Mouse (Mus musculus): ENCODE measurements around the gene Krtap17-1. TPM values are rescaled to one million over a fixed set of nuclear protein-coding genes. Genes with fewer than 3 reads are reported as not detected.

Krtap17-1 gene
- polyA plus RNA-seq, 1 experiment: not detected

- TF ChIP-seq GATA1 (IDR thresholded peaks at IDR 0.05; ENCODE audit: borderline replicate concordance, low read length) (no peak), FLI1 (IDR thresholded peaks at IDR 0.05; ENCODE audit: low read length) (no peak)
- H3K9me3 ChIP-seq: peaks cover 3% of the 10 kb centered on the region; the same call in 1 of the 2 replicates
Measured at GRCm38 (mm10) chr11:100005905-100006304, 12.1 kb upstream of the Krtap17-1 start.

GRCm38 (mm10) chr11:100004846-100005245 is 11.1 kb upstream of the Krtap17-1 start:
- H3K9me3 ChIP-seq: peaks cover 3% of the 10 kb centered on the region; the same call in 1 of the 2 replicates
- H3K27me3 ChIP-seq (replicated peaks): no peaks in the 10 kb centered on the region
- no peaks in the 10 kb centered on the region for H3K36me3 ChIP-seq (replicated peaks; ENCODE audit: low read length)
- no peaks in the 10 kb centered on the region for H3K4me1 ChIP-seq
- no peak overlapping the region for H3K4me3 ChIP-seq (replicated peaks)
- TF ChIP-seq FLI1 (IDR thresholded peaks at IDR 0.05; ENCODE audit: low read length) (no peak), GATA1 (IDR thresholded peaks at IDR 0.05; ENCODE audit: borderline replicate concordance, low read length) (no peak)

More at GRCm38 (mm10) chr11:100005905-100006304, 12.1 kb upstream of the Krtap17-1 start:
- Histone ChIP-seq H3K4me3 (replicated peaks) (no peak overlapping the region), H3K36me3 (replicated peaks; ENCODE audit: low read length) (no peaks in the 10 kb centered on the region), H3K27me3 (replicated peaks) (no peaks in the 10 kb centered on the region), H3K4me1 (no peaks in the 10 kb centered on the region)

DNA sequence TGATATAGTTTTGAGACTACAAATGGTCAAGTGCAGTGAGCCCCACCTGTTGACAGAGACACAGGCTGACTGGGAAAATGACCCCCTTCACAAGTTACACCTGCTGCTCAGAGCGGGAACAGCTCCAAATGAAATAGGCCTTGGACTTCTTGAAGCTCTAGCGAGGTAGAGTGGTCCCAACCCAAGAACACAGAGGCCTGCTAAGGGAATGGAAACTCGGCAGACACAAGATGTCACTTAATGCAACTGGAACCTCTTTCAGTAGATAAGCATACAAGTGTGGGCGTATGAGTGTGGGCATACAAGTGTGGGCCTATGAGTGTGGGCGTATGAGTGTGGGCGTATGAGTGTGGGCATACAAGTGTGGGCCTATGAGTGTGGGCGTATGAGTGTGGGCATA is 5.3 kb upstream of the Krtap17-1 start:
- peaks cover 3% of the 10 kb centered on the region; the same call in 1 of the 2 replicates for H3K9me3 ChIP-seq
- peaks cover 2% of the 10 kb centered on the region for H3K27me3 ChIP-seq (replicated peaks)
- no peak overlapping the region for H3K4me3 ChIP-seq (replicated peaks)
- TF ChIP-seq FLI1 (IDR thresholded peaks at IDR 0.05; ENCODE audit: low read length): no peak
- no peak for TF ChIP-seq GATA1 (IDR thresholded peaks at IDR 0.05; ENCODE audit: borderline replicate concordance, low read length)
- H3K4me1 ChIP-seq: no peaks in the 10 kb centered on the region
- no peaks in the 10 kb centered on the region for H3K36me3 ChIP-seq (replicated peaks; ENCODE audit: low read length)

GRCm38 (mm10) chr11:99994384-99994661 is 529 bp upstream of the Krtap17-1 start:
- peaks cover 15% of the 10 kb centered on the region for H3K27me3 ChIP-seq (replicated peaks)
- no peak overlapping the region for H3K4me3 ChIP-seq (replicated peaks)
- TF ChIP-seq FLI1 (IDR thresholded peaks at IDR 0.05; ENCODE audit: low read length) (no peak), GATA1 (IDR thresholded peaks at IDR 0.05; ENCODE audit: borderline replicate concordance, low read length) (no peak)
- no peaks in the 10 kb centered on the region for H3K4me1 ChIP-seq
- no peaks in the 10 kb centered on the region for H3K9me3 ChIP-seq
- no peaks in the 10 kb centered on the region for H3K36me3 ChIP-seq (replicated peaks; ENCODE audit: low read length)

DNA sequence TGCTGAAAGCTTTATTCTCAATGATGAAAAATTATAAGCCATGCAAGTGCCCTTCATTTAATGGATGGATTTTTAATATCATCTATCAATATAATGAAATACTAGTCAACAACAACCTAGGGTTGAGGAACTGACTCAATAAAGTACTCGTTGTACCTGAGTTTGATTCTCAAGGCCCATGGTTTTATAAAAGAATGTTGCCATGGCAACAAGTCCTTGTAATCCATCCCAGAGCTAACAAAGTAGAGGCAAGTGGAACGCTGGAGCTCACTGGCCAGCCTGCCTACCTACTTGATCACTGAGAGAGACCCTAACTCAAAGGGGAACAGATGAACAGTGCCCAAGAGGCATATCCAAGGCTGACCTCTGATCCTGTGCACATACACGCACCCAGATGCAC is 3.2 kb downstream of the Krtap17-1 start:
- Histone ChIP-seq H3K4me1 (no peaks in the 10 kb centered on the region; the same call in 1 of the 2 replicates), H3K36me3 (replicated peaks; ENCODE audit: low read length) (no peaks in the 10 kb centered on the region), H3K4me3 (replicated peaks) (no peak overlapping the region), H3K9me3 (no peaks in the 10 kb centered on the region), H3K27me3 (replicated peaks) (peaks cover 17% of the 10 kb centered on the region)
- TF ChIP-seq GATA1 (IDR thresholded peaks at IDR 0.05; ENCODE audit: borderline replicate concordance, low read length) (no peak), FLI1 (IDR thresholded peaks at IDR 0.05; ENCODE audit: low read length) (no peak)

DNA sequence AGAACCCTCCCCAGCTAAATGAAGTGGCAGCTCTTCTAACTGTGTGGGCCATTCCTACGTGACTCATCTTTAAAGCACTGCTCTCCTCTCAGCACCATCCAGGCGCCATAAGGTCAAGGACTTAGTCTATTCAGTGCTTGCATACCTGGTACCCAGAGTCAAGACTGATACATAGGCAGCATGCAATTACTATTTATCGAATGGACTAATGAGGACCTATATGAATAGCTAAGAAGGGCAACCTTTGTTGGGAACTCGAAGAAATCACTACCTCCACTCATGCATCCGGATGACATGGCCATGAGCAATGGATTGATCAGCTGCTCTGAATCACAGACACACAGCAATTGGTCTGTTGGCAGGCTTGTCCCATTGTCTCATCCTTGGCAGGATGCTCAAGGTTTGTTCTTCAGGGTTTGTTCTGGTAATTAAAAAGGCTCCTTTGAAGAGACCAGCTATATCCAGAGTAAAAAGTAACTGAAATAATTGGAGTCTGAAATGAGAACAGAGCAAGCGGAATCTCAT is 3.9 kb downstream of the Krtap17-1 start:
- H3K36me3 ChIP-seq (replicated peaks; ENCODE audit: low read length): no peaks in the 10 kb centered on the region
- peaks cover 17% of the 10 kb centered on the region for H3K27me3 ChIP-seq (replicated peaks)
- TF ChIP-seq GATA1 (IDR thresholded peaks at IDR 0.05; ENCODE audit: borderline replicate concordance, low read length) (no peak), FLI1 (IDR thresholded peaks at IDR 0.05; ENCODE audit: low read length) (no peak)
- H3K4me1 ChIP-seq: no peaks in the 10 kb centered on the region; the same call in 1 of the 2 replicates
- H3K9me3 ChIP-seq: no peaks in the 10 kb centered on the region
- H3K4me3 ChIP-seq (replicated peaks): no peak overlapping the region

GRCm38 (mm10) chr11:99988530-99988929 is 5.3 kb downstream of the Krtap17-1 start:
- Histone ChIP-seq H3K9me3 (no peaks in the 10 kb centered on the region), H3K36me3 (replicated peaks; ENCODE audit: low read length) (no peaks in the 10 kb centered on the region), H3K4me3 (replicated peaks) (no peak overlapping the region), H3K27me3 (replicated peaks) (peaks cover 10% of the 10 kb centered on the region), H3K4me1 (no peaks in the 10 kb centered on the region; the same call in 1 of the 2 replicates)
- TF ChIP-seq GATA1 (IDR thresholded peaks at IDR 0.05; ENCODE audit: borderline replicate concordance, low read length) (no peak), FLI1 (IDR thresholded peaks at IDR 0.05; ENCODE audit: low read length) (no peak)

DNA sequence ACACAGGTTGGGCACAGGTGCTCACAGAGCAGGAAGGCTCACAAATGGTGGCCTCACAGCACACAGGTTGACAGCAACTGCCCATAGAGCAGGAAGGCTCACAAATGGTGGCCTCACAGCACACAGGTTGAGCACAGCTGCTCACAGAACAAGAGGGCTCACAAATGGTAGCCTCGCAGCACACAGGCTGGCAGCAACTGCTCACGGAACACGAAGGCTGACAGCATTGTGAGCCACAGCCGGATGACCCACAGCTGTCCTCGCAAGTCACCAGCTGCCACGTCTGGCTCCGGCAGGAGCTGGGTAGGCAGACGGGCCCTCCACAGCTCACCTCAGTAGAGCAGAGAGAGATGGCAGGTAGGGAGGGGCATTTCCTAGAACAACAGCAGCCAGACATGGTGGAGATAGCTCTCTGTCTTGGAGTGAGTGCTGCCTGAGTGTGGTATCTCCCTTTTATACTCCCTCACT is 7.6 kb downstream of the Krtap17-1 start, which contains the start of gene Krtap16-1:
Gene Krtap16-1, minus strand, starts transcription at position 418 of the 468 bp plus-strand sequence.
- Histone ChIP-seq H3K4me1 (no peaks in the 10 kb centered on the region; the same call in 1 of the 2 replicates), H3K36me3 (replicated peaks; ENCODE audit: low read length) (no peaks in the 10 kb centered on the region), H3K27me3 (replicated peaks) (peaks cover 1% of the 10 kb centered on the region), H3K4me3 (replicated peaks) (peak within 1 kb of the TSS; percentile 59), H3K9me3 (no peaks in the 10 kb centered on the region)
- TF ChIP-seq GATA1 (IDR thresholded peaks at IDR 0.05; ENCODE audit: borderline replicate concordance, low read length): no peak
- TF ChIP-seq FLI1 (IDR thresholded peaks at IDR 0.05; ENCODE audit: low read length): no peak

- H3K4me3 ChIP-seq (replicated peaks): peak overlapping the region; percentile 59
- no peaks in the 10 kb centered on the region for H3K36me3 ChIP-seq (replicated peaks; ENCODE audit: low read length)
- no peaks in the 10 kb centered on the region for H3K9me3 ChIP-seq
- H3K4me1 ChIP-seq: no peaks in the 10 kb centered on the region; the same call in 1 of the 2 replicates
- peaks cover 1% of the 10 kb centered on the region for H3K27me3 ChIP-seq (replicated peaks)
- TF ChIP-seq GATA1 (IDR thresholded peaks at IDR 0.05; ENCODE audit: borderline replicate concordance, low read length) (no peak), FLI1 (IDR thresholded peaks at IDR 0.05; ENCODE audit: low read length) (no peak)
Measured at GRCm38 (mm10) chr11:99985291-99986092, 8.3 kb downstream of the Krtap17-1 start.

DNA sequence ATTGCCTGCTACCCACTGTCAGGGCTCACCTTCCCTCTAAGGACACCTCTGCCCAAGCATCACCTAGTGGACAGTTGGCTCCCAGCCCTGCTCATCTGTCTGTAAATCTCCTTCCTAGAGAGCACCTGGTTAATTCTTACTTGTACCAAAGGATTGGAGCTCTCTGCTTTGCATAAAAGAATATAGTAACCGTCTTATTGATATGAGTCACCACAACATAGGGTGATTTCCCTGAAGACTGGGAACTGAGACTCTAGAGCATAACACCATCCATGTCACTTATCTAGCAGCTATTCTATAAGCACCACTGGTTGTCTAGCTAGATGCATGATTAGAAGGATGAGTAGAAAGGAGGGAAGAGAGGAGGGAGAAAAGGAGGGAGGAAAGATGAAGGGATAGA is 10.4 kb downstream of the Krtap17-1 start:
- Histone ChIP-seq H3K36me3 (replicated peaks; ENCODE audit: low read length) (no peaks in the 10 kb centered on the region), H3K9me3 (peaks cover 3% of the 10 kb centered on the region; the same call in 1 of the 2 replicates), H3K4me1 (no peaks in the 10 kb centered on the region; the same call in 1 of the 2 replicates), H3K4me3 (replicated peaks) (no peak overlapping the region), H3K27me3 (replicated peaks) (peaks cover 1% of the 10 kb centered on the region)
- TF ChIP-seq GATA1 (IDR thresholded peaks at IDR 0.05; ENCODE audit: borderline replicate concordance, low read length): no peak
- no peak for TF ChIP-seq FLI1 (IDR thresholded peaks at IDR 0.05; ENCODE audit: low read length)

Measured in megakaryocyte, embryonic 14.5 days (primary cell).